Mouse (Mus musculus) cerebellum, adult 2 months (tissue): Measurements from ENCODE around the gene Xpr1.

ENCODE experiments used
- CTCF ChIP-seq: fragments of 200-500 bp; IDR thresholded peaks from 2 replicates; pipeline ENCODE4 v1.5.1; 2011; ENCODE audit warnings: low read depth, mild to moderate bottlenecking, control low read depth, low read length, moderate library complexity, borderline replicate concordance; ENCODE audit not compliant: insufficient read depth
- POLR2A ChIP-seq: fragments of 200-500 bp; IDR thresholded peaks from 2 replicates; pipeline ENCODE4 v1.6.1; 2011; ENCODE audit warnings: low read length, control low read depth, borderline replicate concordance; ENCODE audit not compliant: insufficient read depth

GRCm38 (mm10) chr1:155239962-155240717, 177.1 kb downstream of the Xpr1 start:
- TF ChIP-seq CTCF (no peak), POLR2A (no peak)
